Mouse (Mus musculus): ENCODE results near the gene Rps6ka2.
"Not testable (repeated sequence)": the region's sequence is repeated elsewhere in the genome, so short reads cannot be mapped to it uniquely, and the experiment has no call there.

Gene Rps6ka2

GRCm38 (mm10) chr17:7269151-7269806 lies 99.4 kb downstream of the Rps6ka2 start:
- DNase-seq (ENCODE audit: low spot score in 2 of 2), result no peak

GRCm38 (mm10) chr17:7270506-7270905 lies 100.6 kb downstream of the Rps6ka2 start:
- no peak for DNase-seq (ENCODE audit: low spot score in 2 of 2)

GRCm38 (mm10) chr17:7271522-7272134 lies 101.7 kb downstream of the Rps6ka2 start:
- DNase-seq (ENCODE audit: low spot score in 2 of 2), result no peak

GRCm38 (mm10) chr17:7273054-7273453 lies 103.1 kb downstream of the Rps6ka2 start:
- DNase-seq (ENCODE audit: low spot score in 2 of 2), result no peak

- DNase-seq (ENCODE audit: low spot score in 2 of 2), result no peak
Measured at GRCm38 (mm10) chr17:7273785-7274184, 103.9 kb downstream of the Rps6ka2 start.

- DNase-seq (ENCODE audit: low spot score in 2 of 2), result no peak
Measured at GRCm38 (mm10) chr17:7278702-7279242, 108.9 kb downstream of the Rps6ka2 start.

- DNase-seq (ENCODE audit: low spot score in 2 of 2), result no peak
Measured at GRCm38 (mm10) chr17:7279251-7279650, 109.3 kb downstream of the Rps6ka2 start.

- no peak for DNase-seq (ENCODE audit: low spot score in 2 of 2)
Measured at GRCm38 (mm10) chr17:7284297-7284910, 114.5 kb downstream of the Rps6ka2 start.

GRCm38 (mm10) chr17:7285292-7285691 lies 115.4 kb downstream of the Rps6ka2 start:
- no peak for DNase-seq (ENCODE audit: low spot score in 2 of 2)

GRCm38 (mm10) chr17:7286422-7287050 lies 116.6 kb downstream of the Rps6ka2 start:
- DNase-seq (ENCODE audit: low spot score in 2 of 2), result no peak

GRCm38 (mm10) chr17:7292012-7292684 lies 122.2 kb downstream of the Rps6ka2 start:
- DNase-seq (ENCODE audit: low spot score in 2 of 2), result no peak

- peak; percentile 15 to 26 for DNase-seq (ENCODE audit: low spot score in 2 of 2)
Measured at GRCm38 (mm10) chr17:7306278-7307196, 136.6 kb downstream of the Rps6ka2 start.

- DNase-seq (ENCODE audit: low spot score in 2 of 2), result not testable (repeated sequence)
Measured at GRCm38 (mm10) chr17:7315693-7316382, 145.9 kb downstream of the Rps6ka2 start.

GRCm38 (mm10) chr17:7319789-7320188 lies 149.9 kb downstream of the Rps6ka2 start:
- DNase-seq (ENCODE audit: low spot score in 2 of 2), result peak in 1 of 2 experiments; percentile 2

- DNase-seq (ENCODE audit: low spot score in 2 of 2), result not testable (repeated sequence)
Measured at GRCm38 (mm10) chr17:7324346-7324745, 154.4 kb downstream of the Rps6ka2 start, which contains the start of gene Tcp10a. TSS of gene Tcp10a (plus strand) at chr17:7324646.

GRCm38 (mm10) chr17:7326415-7326814 lies 156.5 kb downstream of the Rps6ka2 start:
- DNase-seq (ENCODE audit: low spot score in 2 of 2), result not testable (repeated sequence)

GRCm38 (mm10) chr17:7332745-7333144 lies 162.8 kb downstream of the Rps6ka2 start:
- not testable (repeated sequence) for DNase-seq (ENCODE audit: low spot score in 2 of 2)

- not testable (repeated sequence) for DNase-seq (ENCODE audit: low spot score in 2 of 2)
Measured at GRCm38 (mm10) chr17:7337381-7337780, 167.5 kb downstream of the Rps6ka2 start.

- DNase-seq (ENCODE audit: low spot score in 2 of 2), result not testable (repeated sequence)
Measured at GRCm38 (mm10) chr17:7348765-7349164, 178.8 kb downstream of the Rps6ka2 start.

- not testable (repeated sequence) for DNase-seq (ENCODE audit: low spot score in 2 of 2)
Measured at GRCm38 (mm10) chr17:7352596-7352995, 182.7 kb downstream of the Rps6ka2 start, which contains the start of gene Ttll2. TSS of gene Ttll2 (minus strand) at chr17:7352696.

Data from natural killer cell, adult 2 months (primary cell).